Mouse (Mus musculus) gastrocnemius, postnatal 4 days (tissue): Measurements from ENCODE around the gene Tbca. TPM values are rescaled to one million over a fixed set of nuclear protein-coding genes. Genes with fewer than 3 reads are reported as not detected.

Experiments used
- DNase-seq, 2 experiments: peaks; one replicate each; pipeline ENCODE4 v3.0.0; 2021 to 2022; ENCODE audit warnings: low spot score in 2 of 2, mixed read lengths in 2 of 2
- total RNA-seq, 2 experiments: library from RNA; stranded (reverse); gene quantifications; 2 replicates each; pipeline ENCODE4 v1.2.3; 2021

The Tbca gene
- total RNA-seq, 2 experiments from 2014 or later, result 163 to 168 TPM

- no peak for DNase-seq
These were observed 88.5 kb downstream of the Tbca start for GRCm38 (mm10) chr13:94877211-94877590.

GRCm38 (mm10) chr13:94877991-94878745 is 89.5 kb downstream of the Tbca start:
- no peak for DNase-seq

GRCm38 (mm10) chr13:94881201-94881600 is 92.5 kb downstream of the Tbca start:
- DNase-seq, result no peak

DNA sequence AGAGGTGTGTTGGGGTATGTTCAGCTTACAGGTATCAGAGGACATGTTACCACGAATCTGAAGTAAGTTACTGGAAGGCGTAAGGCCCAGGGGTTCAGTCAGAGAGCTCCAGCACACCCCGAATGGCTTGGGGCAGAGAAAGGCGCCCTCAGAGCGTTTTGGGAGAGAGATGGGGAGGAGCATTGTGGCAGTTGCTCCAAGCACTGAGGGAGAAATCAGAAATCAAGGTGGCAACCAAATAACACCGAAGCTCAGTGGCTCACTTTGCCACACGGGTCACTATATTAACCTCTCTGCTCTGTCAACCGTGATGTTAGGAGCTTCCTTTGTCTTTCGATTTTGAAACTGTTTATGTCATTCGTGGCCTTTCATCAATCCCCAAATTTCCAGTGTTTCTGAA is 93.5 kb downstream of the Tbca start:
- no peak for DNase-seq

GRCm38 (mm10) chr13:94882711-94883145 is 94.0 kb downstream of the Tbca start:
- DNase-seq, result no peak

GRCm38 (mm10) chr13:94883163-94883965 is 94.7 kb downstream of the Tbca start:
- DNase-seq, result peak; percentile 23 to 52

DNA sequence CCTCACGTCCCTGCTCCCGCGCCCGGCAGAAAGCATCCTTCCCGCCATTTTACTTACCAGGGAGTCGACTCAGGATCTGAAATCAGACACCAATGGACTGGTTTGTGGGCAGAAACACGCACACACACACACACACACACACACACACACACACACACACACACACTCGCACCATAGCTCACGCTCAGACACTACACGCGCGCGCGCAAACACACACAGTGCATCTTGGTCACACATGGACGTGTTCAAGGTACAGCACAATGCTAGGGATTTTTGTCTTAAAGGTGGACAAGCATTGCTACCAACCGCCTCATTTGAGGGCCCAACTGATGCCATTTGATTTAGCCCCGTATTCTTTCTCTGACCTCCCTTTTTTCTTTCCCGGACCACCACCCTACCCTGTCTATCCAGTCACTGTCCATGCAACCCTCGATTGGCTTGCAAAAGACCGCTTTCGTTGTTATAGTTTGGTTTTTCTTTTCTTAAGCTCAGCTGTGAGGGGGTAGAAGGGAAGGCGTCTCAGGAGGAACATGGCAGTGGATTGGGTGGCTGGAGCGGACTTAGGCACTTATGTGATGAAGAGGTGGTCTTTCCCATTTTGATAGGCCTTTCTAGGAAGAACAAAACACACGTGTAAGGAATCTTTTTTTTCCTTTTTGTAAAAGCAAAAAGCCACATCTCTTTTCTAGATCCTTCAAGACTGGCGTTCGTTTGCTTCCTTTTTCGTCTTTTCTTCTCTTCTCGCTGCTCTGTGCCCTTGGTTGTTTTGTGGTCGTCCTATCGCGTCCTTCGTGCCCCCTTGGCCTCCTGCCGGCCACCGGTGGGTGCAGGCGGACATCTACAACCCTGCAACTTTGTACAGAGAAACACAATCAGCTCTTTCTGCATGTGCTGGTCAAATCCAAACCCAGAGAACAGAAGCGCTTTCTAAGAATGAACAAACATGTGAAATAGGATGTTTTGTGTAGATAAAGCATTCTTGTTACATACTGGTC is 95.6 kb downstream of the Tbca start:
- no peak for DNase-seq

DNA sequence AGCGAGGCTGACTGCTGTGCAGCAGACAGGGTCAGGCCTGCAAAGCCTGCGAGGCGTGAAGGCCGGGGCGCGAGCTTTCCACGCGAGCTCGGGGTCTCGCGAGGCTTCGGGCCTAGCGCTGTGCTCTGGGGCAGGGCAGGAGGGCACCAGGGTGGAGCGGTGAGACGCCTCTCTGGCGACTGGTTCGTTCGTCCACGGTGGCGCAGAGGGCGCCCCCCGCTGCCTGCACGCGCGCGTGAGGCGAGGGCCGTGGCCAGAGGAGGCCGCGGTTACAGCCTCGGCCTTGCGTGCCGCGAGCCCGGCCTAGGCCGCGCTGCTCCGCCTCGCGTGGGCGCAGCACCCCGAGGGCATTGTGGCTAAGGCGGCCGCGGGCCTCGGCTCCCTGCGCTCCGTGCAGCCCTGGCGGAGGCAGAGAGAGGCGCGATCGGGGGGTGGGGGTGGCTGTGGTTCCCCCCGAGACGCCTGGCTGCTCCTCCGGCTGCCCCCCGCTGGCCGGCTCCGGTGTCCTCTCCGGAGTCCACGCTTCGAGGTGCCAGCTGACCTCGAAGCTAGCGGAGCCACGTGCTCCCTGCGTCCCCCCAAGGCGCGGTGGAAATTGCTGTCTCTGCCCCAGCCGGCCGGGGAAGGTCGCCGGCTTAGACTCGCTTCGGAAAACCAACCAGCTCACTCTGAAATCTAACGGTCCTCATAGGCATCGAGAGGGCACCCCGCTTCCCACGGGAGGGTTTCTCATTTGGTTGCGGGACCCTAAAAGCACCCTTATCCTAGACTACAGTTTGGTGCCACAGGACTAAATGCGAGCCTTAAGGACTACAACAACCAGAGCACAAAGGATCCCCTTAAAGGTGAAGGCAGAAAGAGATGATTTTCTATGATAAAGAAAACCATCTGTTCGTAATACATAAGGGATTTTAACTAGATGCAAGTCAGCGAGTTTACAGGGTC is 96.9 kb downstream of the Tbca start:
- peak; percentile 24 to 32 for DNase-seq

Other genes starting within 250 kb of the Tbca start
- not detected for gene Otp, start 86.7 kb downstream of the Tbca start, total RNA-seq
- gene Wdr41, start 187.4 kb downstream of the Tbca start, total RNA-seq, result 10 to 100 TPM; 16.2 to 16.3 TPM